Mouse (Mus musculus) heart, embryonic 13.5 days (tissue): ENCODE data around the gene Barx2. TPM values are rescaled to one million over a fixed set of nuclear protein-coding genes. Genes with fewer than 3 reads are reported as not detected.
A peak's percentile ranks its signal among the peaks of the same experiment; 100 is the strongest.

Source experiments
- ATAC-seq: fragments of 200-750 bp; cut with Nextera tagmentation; 2 replicates; pipeline ENCODE4 v1.8.0; 2017; ENCODE audit warnings: moderate TSS enrichment; ENCODE audit not compliant: insufficient number of reproducible peaks, low FRiP score, low TSS enrichment; ENCODE audit errors: extremely low read depth
- H3K27ac ChIP-seq: fragments of 300-500 bp; sonication (generic); replicated peaks from 2 replicates; pipeline ENCODE4 v1.5.1; 2015; ENCODE audit warnings: moderate library complexity, mild to moderate bottlenecking, inconsistent platforms
- H3K27me3 ChIP-seq: fragments of 300-500 bp; sonication (generic); replicated peaks from 2 replicates; pipeline ENCODE4 v1.6.1; 2015; ENCODE audit warnings: mild to moderate bottlenecking, inconsistent platforms
- H3K36me3 ChIP-seq: fragments of 300-500 bp; sonication (generic); 2 replicates; pipeline ENCODE4 v1.6.1; 2015; ENCODE audit warnings: mild to moderate bottlenecking, inconsistent platforms
- H3K4me1 ChIP-seq: fragments of 300-500 bp; sonication (generic); 2 replicates; pipeline ENCODE4 v1.6.1; 2015; ENCODE audit warnings: inconsistent platforms
- H3K4me2 ChIP-seq: fragments of 300-500 bp; sonication (generic); 2 replicates; pipeline ENCODE4 v1.6.1; 2015; ENCODE audit warnings: inconsistent platforms, mild to moderate bottlenecking, moderate library complexity
- H3K4me3 ChIP-seq: fragments of 300-500 bp; sonication (generic); 2 replicates; pipeline ENCODE4 v1.5.1; 2015; ENCODE audit warnings: moderate library complexity, mild to moderate bottlenecking, inconsistent platforms
- H3K9ac ChIP-seq: fragments of 300-500 bp; sonication (generic); 2 replicates; pipeline ENCODE4 v1.6.1; 2015; ENCODE audit warnings: inconsistent platforms, mild to moderate bottlenecking, moderate library complexity
- H3K9me3 ChIP-seq: fragments of 300-500 bp; sonication (generic); 2 replicates; pipeline ENCODE4 v1.6.1; 2016; ENCODE audit warnings: inconsistent platforms
- WGBS: fragments of 180-500 bp; shearing (Covaris S2); methylation state at CpG from one replicate; pipeline ENCODE4 v1.1.7; 2015; ENCODE audit warnings: mixed read lengths; 5-methylcytosine and 5-hydroxymethylcytosine counted together
- polyA plus RNA-seq: library from polyadenylated mRNA; unstranded; fragments of >200 nt; fragmentation: Nextera tagmentation; extraction: Ambion mirVana; gene quantifications from 2 replicates; pipeline ENCODE4 v1.2.1, GENCODE M21; 2015

The Barx2 gene
- polyA plus RNA-seq, 1 experiment from 2014 or later = 0.12 TPM

- Histone ChIP-seq H3K4me1 (no peaks in the 10 kb centered on the region), H3K9me3 (no peaks in the 10 kb centered on the region), H3K36me3 (no peaks in the 10 kb centered on the region), H3K27me3 (peaks cover 12% of the 10 kb centered on the region), H3K27ac (no peak overlapping the region), H3K4me2 (peak overlapping the region; percentile 53), H3K4me3 (no peak overlapping the region), H3K9ac (no peak overlapping the region)
- 16% methylated on average over 22 of the region's 22 CpGs for WGBS
- ATAC-seq = no peak
Measured at GRCm38 (mm10) chr9:31925830-31926624, 12.8 kb upstream of the Barx2 start.

GRCm38 (mm10) chr9:31923529-31923928 lies 10.3 kb upstream of the Barx2 start:
- Histone ChIP-seq H3K9ac (no peak overlapping the region), H3K4me2 (no peak overlapping the region), H3K27ac (no peak overlapping the region), H3K36me3 (no peaks in the 10 kb centered on the region), H3K27me3 (peaks cover 33% of the 10 kb centered on the region), H3K9me3 (no peaks in the 10 kb centered on the region), H3K4me3 (no peak overlapping the region), H3K4me1 (no peaks in the 10 kb centered on the region)
- ATAC-seq = no peak
- 66% methylated on average over 7 of the region's 7 CpGs for WGBS

DNA sequence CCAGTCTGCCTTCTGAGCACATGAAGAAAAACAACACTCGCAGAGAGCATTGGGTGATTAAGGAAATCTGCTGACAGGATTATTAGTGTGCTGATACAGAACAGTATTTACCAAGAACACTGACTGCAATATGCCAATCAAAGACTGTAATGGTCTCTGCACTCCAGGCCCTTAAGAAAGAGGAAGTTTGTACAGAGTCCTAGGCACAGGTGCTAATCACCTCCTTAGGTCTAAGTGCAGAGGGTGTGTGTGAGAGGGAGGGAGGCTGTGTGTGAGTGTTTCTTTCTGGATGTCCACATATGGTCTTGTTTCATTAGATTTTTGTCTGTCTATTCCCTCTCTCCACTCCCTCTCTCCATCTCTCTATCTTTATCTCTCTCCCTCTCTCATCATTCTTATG lies 6.5 kb upstream of the Barx2 start:
- peaks cover 68% of the 10 kb centered on the region for H3K27me3 ChIP-seq

DNA sequence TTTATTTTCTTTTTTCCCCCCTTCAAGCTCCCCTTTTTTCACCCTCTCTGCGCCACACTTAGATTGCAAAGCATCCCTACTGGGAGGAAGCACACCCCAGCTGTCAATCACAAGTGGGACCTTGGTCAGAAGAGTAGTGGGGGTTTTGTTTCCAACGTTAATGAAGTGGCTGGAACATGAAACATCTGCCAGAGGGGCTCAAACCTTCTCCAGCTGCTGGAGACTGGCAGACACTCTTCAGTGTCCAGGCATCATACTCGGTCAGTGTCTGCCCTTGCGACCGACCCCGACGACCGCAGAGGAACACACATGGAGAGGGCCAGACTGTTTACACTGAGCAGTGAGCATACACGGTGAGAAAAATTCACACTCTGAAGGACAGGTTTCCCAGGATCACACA lies 3.2 kb upstream of the Barx2 start:
- Histone ChIP-seq H3K9ac (no peak overlapping the region), H3K36me3 (no peaks in the 10 kb centered on the region), H3K27me3 (peaks cover 94% of the 10 kb centered on the region), H3K9me3 (no peaks in the 10 kb centered on the region), H3K4me1 (peaks cover 28% of the 10 kb centered on the region), H3K4me3 (no peak overlapping the region), H3K27ac (no peak overlapping the region), H3K4me2 (no peak overlapping the region)
- WGBS = 17% methylated on average over 9 of the region's 9 CpGs
- ATAC-seq = no peak

More for the DNA sequence above, 6.5 kb upstream of the Barx2 start:
- Histone ChIP-seq H3K4me2 (no peak overlapping the region), H3K4me1 (peaks cover 5% of the 10 kb centered on the region), H3K9ac (no peak overlapping the region), H3K27ac (no peak overlapping the region), H3K4me3 (no peak overlapping the region), H3K9me3 (no peaks in the 10 kb centered on the region), H3K36me3 (no peaks in the 10 kb centered on the region)
- no peak for ATAC-seq
- 8% methylated on average over 1 of the region's 1 CpGs for WGBS

DNA sequence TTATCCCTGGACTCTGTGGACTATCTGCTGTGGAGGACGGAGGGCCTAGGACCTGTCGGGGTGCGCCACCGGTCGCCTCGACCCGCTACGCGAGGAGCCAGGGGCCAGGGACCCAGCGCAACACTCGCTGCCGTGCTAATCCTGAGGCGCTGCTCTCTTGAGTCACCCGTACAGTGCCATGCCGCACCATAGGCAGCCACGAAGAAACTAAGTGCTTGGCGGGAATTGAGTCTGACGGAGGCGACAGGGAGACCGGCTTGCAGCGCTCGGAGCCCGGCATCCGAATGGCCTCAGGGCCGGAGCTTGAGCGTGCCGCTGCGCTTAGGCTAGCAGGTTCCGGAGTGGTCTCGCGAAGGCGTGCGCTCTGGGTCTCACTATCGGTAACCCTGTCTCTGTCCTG lies 1.6 kb upstream of the Barx2 start:
- Histone ChIP-seq H3K9me3 (no peaks in the 10 kb centered on the region), H3K4me1 (peaks cover 28% of the 10 kb centered on the region), H3K27me3 (peaks cover 97% of the 10 kb centered on the region), H3K9ac (no peak overlapping the region), H3K4me3 (peak overlapping the region; percentile 66), H3K27ac (no peak overlapping the region), H3K4me2 (peak overlapping the region; percentile 99), H3K36me3 (no peaks in the 10 kb centered on the region)
- ATAC-seq = no peak
- WGBS = under 1% methylated on average over 34 of the region's 34 CpGs

DNA sequence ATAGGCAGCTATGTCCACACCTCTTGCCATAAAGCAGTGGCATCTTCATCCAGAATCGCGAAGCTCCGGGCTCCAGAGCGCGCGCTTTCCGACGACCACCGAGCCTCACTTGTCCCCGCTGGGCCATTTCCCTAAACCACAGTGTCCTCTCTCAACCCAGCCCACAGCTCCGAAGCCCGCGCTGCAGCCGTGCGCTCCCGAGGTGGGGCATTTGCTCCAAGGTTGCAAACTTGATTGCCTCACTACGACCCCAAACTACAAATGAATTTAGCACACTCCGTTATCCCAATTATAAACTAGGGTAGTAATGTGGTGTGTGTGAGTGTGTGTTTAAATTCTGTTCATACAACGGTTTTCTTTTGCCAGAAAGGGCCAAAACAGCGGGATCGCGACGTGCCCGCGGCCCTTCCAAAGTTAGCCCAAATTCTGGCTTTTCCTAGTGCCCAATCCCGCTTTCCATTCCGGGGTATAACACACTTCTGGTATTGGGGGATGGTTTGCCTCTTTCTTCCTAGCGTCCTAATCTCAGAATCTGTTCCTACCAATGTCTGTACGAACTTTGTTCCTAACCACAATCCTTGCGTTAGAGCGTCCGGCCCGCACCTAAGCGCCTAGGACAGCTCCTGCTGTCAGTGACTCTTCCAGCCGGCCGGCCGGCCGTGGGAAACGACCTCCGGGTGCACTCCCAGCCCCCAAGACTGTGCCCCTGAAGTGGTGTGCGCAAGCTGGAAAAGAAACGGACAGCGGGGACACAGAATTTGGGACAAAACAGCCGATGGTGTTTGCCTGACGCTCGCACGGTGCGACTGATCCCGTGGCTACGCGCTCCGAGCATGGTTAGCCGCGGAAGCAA lies 703 bp upstream of the Barx2 start:
- under 1% methylated on average over 54 of the region's 54 CpGs for WGBS
- Histone ChIP-seq H3K9ac (peak overlapping the region; percentile 67; the same call in 1 of the 2 replicates), H3K4me3 (peak overlapping the region; percentile 66), H3K36me3 (no peaks in the 10 kb centered on the region), H3K9me3 (no peaks in the 10 kb centered on the region), H3K27ac (no peak overlapping the region), H3K4me1 (peaks cover 28% of the 10 kb centered on the region), H3K27me3 (peaks cover 95% of the 10 kb centered on the region), H3K4me2 (peak overlapping the region; percentile 99)
- ATAC-seq = no peak

- Histone ChIP-seq H3K4me1 (peaks cover 28% of the 10 kb centered on the region), H3K9me3 (no peaks in the 10 kb centered on the region), H3K4me2 (peak overlapping the region; percentile 99), H3K36me3 (no peaks in the 10 kb centered on the region), H3K27ac (no peak overlapping the region), H3K27me3 (peaks cover 97% of the 10 kb centered on the region), H3K4me3 (peak overlapping the region; percentile 66), H3K9ac (no peak overlapping the region)
- no peak for ATAC-seq
- 5% methylated on average over 16 of the region's 16 CpGs for WGBS
Measured at GRCm38 (mm10) chr9:31912553-31912920, 725 bp downstream of the Barx2 start.

- Histone ChIP-seq H3K9me3 (no peaks in the 10 kb centered on the region), H3K4me2 (no peak overlapping the region), H3K27ac (no peak overlapping the region), H3K4me1 (peaks cover 27% of the 10 kb centered on the region), H3K27me3 (peaks cover 83% of the 10 kb centered on the region), H3K36me3 (no peaks in the 10 kb centered on the region), H3K9ac (no peak overlapping the region), H3K4me3 (no peak overlapping the region)
- no peak for ATAC-seq
- 56% methylated on average over 5 of the region's 5 CpGs for WGBS
Measured at GRCm38 (mm10) chr9:31910221-31910620, 3.0 kb downstream of the Barx2 start.

DNA sequence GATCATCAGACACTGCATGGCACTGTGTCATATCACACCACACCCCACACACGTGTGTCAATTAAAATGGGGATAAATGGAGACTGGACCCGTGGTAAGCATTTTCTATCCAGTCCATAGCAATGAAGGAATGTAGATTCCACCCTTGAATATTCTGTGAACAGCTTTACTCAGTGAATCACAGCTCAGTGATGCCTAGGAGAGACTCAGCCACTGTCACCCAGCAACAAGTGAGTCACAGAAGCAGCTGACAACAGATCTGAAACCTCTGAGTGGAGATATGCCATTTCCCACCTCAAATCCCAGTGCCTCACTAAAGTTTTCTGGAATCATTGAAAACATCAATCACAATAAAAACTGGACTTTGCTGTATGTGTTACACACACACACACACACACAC lies 11.5 kb downstream of the Barx2 start:
- no peak for ATAC-seq
- Histone ChIP-seq H3K27ac (no peak overlapping the region), H3K9me3 (no peaks in the 10 kb centered on the region), H3K4me2 (no peak overlapping the region), H3K4me1 (no peaks in the 10 kb centered on the region), H3K4me3 (no peak overlapping the region), H3K36me3 (no peaks in the 10 kb centered on the region), H3K27me3 (peaks cover 4% of the 10 kb centered on the region; the same call in 1 of the 2 replicates), H3K9ac (no peak overlapping the region)
- 64% methylated on average over 2 of the region's 2 CpGs for WGBS

GRCm38 (mm10) chr9:31894775-31895320 lies 18.4 kb downstream of the Barx2 start:
- Histone ChIP-seq H3K27me3 (no peaks in the 10 kb centered on the region), H3K27ac (no peak overlapping the region), H3K9ac (no peak overlapping the region), H3K4me3 (no peak overlapping the region), H3K4me2 (no peak overlapping the region), H3K9me3 (no peaks in the 10 kb centered on the region), H3K36me3 (no peaks in the 10 kb centered on the region), H3K4me1 (no peaks in the 10 kb centered on the region)
- ATAC-seq = no peak
- 54% methylated on average over 10 of the region's 10 CpGs for WGBS

- H3K27ac ChIP-seq = no peak overlapping the region
- H3K27me3 ChIP-seq = no peaks in the 10 kb centered on the region
- no peak overlapping the region for H3K4me3 ChIP-seq
- WGBS = 46% methylated on average over 4 of the region's 4 CpGs
- no peaks in the 10 kb centered on the region for H3K9me3 ChIP-seq
- H3K4me2 ChIP-seq = no peak overlapping the region
- no peak overlapping the region for H3K9ac ChIP-seq
- 0 out of 2 replicates have a peak, but pooled peaks cover 3% of the 10 kb centered on the region for H3K4me1 ChIP-seq
- no peaks in the 10 kb centered on the region for H3K36me3 ChIP-seq
- no peak for ATAC-seq
Measured at GRCm38 (mm10) chr9:31888333-31888732, 24.9 kb downstream of the Barx2 start.
